Mouse (Mus musculus): Measurements from ENCODE around the gene Ccdc81.

- TF ChIP-seq POLR2A (IDR thresholded peaks at IDR 0.05; ENCODE audit: low read depth, low read length): no peak
- TF ChIP-seq CTCF (IDR thresholded peaks at IDR 0.05; ENCODE audit: borderline replicate concordance, insufficient read depth, low read length): no peak
Measured at GRCm38 (mm10) chr7:89852158-89853095, 51.0 kb downstream of the Ccdc81 start.
